In the genomic region with DNA sequence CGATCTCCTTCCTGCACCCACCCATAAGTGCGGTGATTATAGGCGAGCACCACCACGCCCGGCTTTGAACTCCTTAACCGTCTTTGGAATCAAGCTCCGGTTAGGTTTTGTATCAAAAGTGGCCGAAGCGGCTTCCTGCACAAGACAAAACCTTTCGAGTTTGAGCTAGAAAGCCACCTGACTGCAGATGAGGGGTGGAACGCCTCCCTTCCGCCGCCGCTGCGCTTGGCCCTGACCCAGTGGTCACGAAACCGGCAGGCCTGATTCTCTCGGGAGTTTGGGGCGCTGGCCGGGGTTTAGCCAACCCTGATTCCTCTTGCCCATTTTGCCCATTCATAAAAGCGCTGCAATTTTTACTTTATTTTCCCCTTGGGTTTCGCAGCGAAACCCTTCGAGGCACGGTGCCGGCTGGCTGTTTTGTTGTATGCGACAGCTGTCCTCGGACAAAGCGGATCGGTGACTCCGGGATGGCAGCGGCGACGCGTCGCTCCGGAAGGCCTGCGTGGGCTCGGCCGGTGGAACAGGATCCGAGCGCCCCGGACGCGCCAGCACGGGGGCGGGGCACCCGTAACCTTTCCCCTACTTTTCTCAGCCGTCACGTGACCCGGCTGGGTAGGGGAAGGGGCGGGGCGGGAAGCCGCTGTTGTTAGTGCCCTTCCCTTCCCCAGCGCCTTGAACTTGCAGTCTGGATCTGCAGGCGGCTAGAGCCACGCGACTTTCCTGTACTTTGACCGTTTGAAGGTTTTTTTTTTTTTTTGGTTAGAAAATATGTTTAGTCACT, we compare ENCODE assay signal across 8 mouse cellular contexts. TPM values are rescaled to one million over a fixed set of nuclear protein-coding genes. Genes with fewer than 3 reads are reported as not detected.
DNase-seq lines count a peak whose midpoint lies in the region; ATAC-seq and TF ChIP-seq lines count a peak whose summit lies in the region.

No protein-coding gene starts in this region.

- peaks cover 2 to 29% of the 10 kb centered on the region in 2 experiments for H3K4me1 ChIP-seq in CH12.LX (ENCODE audit: control insufficient read depth in 1 of 2, insufficient read depth in 2 of 2)
- H3K4me1 ChIP-seq in brown adipose tissue, adult 24 weeks (ENCODE audit: control insufficient read depth, insufficient read depth, insufficient read length, low read length), result peaks cover 12% of the 10 kb centered on the region
- peaks cover 53% of the 10 kb centered on the region for H3K4me1 ChIP-seq in forebrain, embryonic 10.5 days
- peaks cover 24% of the 10 kb centered on the region for H3K4me1 ChIP-seq in heart, embryonic 16.5 days (ENCODE audit: control insufficient read depth, insufficient read depth, low read length)
- H3K4me1 ChIP-seq in neural tube, embryonic 14.5 days (ENCODE audit: control insufficient read depth, insufficient read depth, low read length), result peaks cover 10% of the 10 kb centered on the region; the same call in 1 of the 2 replicates

- DNase-seq in CH12.LX (ENCODE audit: extremely low read depth), result peak; percentile 88
- peak; percentile 91 for DNase-seq in forebrain, embryonic 10.5 days (ENCODE audit: extremely low spot score, low spot score)
- DNase-seq in kidney, postnatal 36 days, result peak; percentile 96 to 97
- DNase-seq in lung, adult 18-20 months, result peak; percentile 95 to 97
- peak; percentile 91 for DNase-seq in testis, postnatal 14 days (ENCODE audit: low spot score)

- no peak for TF ChIP-seq CTCF in CH12.LX (conservative IDR thresholded peaks at IDR 0.05 in 1 of 2, IDR thresholded peaks at IDR 0.05 in 1 of 2; ENCODE audit: low read depth in 2 of 2, low read length in 2 of 2)

- dilution Hi-C loops in CH12.LX (cut with MboI; ENCODE audit: extremely low pct_ligation_motif_present, extremely low pct_unique_long_range_greater_than_20kb, low sequenced_read_pairs), result no loop called here

- peaks cover 5% of the 10 kb centered on the region for H3K9me3 ChIP-seq in CH12.LX (replicated peaks; ENCODE audit: low read length)
- H3K9me3 ChIP-seq in forebrain, embryonic 10.5 days, result no peaks in the 10 kb centered on the region
- H3K9me3 ChIP-seq in heart, embryonic 16.5 days (replicated peaks; ENCODE audit: control insufficient read depth, low read length), result 0 out of 2 replicates have a peak, but pooled peaks cover 2% of the 10 kb centered on the region
- H3K9me3 ChIP-seq in neural tube, embryonic 14.5 days (ENCODE audit: control insufficient read depth, low read length), result no peaks in the 10 kb centered on the region

- H3K27me3 ChIP-seq in CH12.LX (replicated peaks), result peaks cover 6% of the 10 kb centered on the region
- peaks cover 61% of the 10 kb centered on the region for H3K27me3 ChIP-seq in forebrain, embryonic 10.5 days (ENCODE audit: poor library complexity, severe bottlenecking)
- H3K27me3 ChIP-seq in heart, embryonic 16.5 days (ENCODE audit: control insufficient read depth, insufficient read depth, low read length), result no peaks in the 10 kb centered on the region
- peaks cover 21% of the 10 kb centered on the region for H3K27me3 ChIP-seq in neural tube, embryonic 14.5 days (ENCODE audit: control insufficient read depth, insufficient read depth, low read length)

- peak overlapping the region; percentile 52 to 68 (median 59) for H3K4me3 ChIP-seq in CH12.LX (replicated peaks in 1 of 3; ENCODE audit: low read depth in 2 of 3, low read length in 2 of 3, poor library complexity in 1 of 3)
- peak overlapping the region; percentile 88 for H3K4me3 ChIP-seq in brown adipose tissue, adult 24 weeks (ENCODE audit: insufficient read depth, low read depth, low read length)
- peak overlapping the region; percentile 65 for H3K4me3 ChIP-seq in forebrain, embryonic 10.5 days
- peak overlapping the region; percentile 86 for H3K4me3 ChIP-seq in heart, embryonic 16.5 days (ENCODE audit: low read length)
- peak overlapping the region; percentile 50 for H3K4me3 ChIP-seq in neural tube, embryonic 14.5 days (ENCODE audit: low read depth, low read length)

- peak; percentile 65; the same call in 1 of the 2 replicates for TF ChIP-seq POLR2A in CH12.LX (IDR thresholded peaks at IDR 0.05; ENCODE audit: low read depth, low read length)

- peak overlapping the region; percentile 64 for H3K4me2 ChIP-seq in CH12.LX (ENCODE audit: insufficient read depth, low read depth, poor library complexity, severe bottlenecking)
- H3K4me2 ChIP-seq in heart, embryonic 16.5 days (ENCODE audit: low read depth, low read length), result peak overlapping the region; percentile 93
- peak overlapping the region; percentile 57 for H3K4me2 ChIP-seq in neural tube, embryonic 14.5 days (ENCODE audit: low read depth, low read length)

- H3K27ac ChIP-seq in CH12.LX (ENCODE audit: insufficient read depth, low read depth), result peak overlapping the region; percentile 92
- H3K27ac ChIP-seq in brown adipose tissue, adult 24 weeks (replicated peaks; ENCODE audit: low read depth, low read length), result peak overlapping the region; percentile 94
- peak overlapping the region; percentile 86 for H3K27ac ChIP-seq in forebrain, embryonic 10.5 days
- H3K27ac ChIP-seq in heart, embryonic 16.5 days (ENCODE audit: low read length), result peak overlapping the region; percentile 99
- peak overlapping the region; percentile 74 for H3K27ac ChIP-seq in neural tube, embryonic 14.5 days (ENCODE audit: low read depth, low read length)

- TF ChIP-seq EP300 in CH12.LX (IDR thresholded peaks at IDR 0.05; ENCODE audit: low read length), result no peak

- under 1% methylated on average over 59 of the region's 59 CpGs for WGBS in forebrain, embryonic 10.5 days
- WGBS in heart, embryonic 16.5 days, result under 1% methylated on average over 59 of the region's 59 CpGs
- under 1% methylated on average over 59 of the region's 59 CpGs for WGBS in neural tube, embryonic 14.5 days

- no peak for TF ChIP-seq RAD21 in CH12.LX (IDR thresholded peaks at IDR 0.05; ENCODE audit: low read depth, low read length)

- H3K36me3 ChIP-seq in CH12.LX (replicated peaks in 1 of 2; ENCODE audit: control insufficient read depth in 1 of 2, insufficient read depth in 1 of 2, low read length in 1 of 2), result no peaks in the 10 kb centered on the region
- H3K36me3 ChIP-seq in forebrain, embryonic 10.5 days (replicated peaks), result no peaks in the 10 kb centered on the region
- no peaks in the 10 kb centered on the region for H3K36me3 ChIP-seq in heart, embryonic 16.5 days (ENCODE audit: control insufficient read depth, insufficient read depth)
- H3K36me3 ChIP-seq in neural tube, embryonic 14.5 days (ENCODE audit: control insufficient read depth, insufficient read depth, low read length), result no peaks in the 10 kb centered on the region

- H3K9ac ChIP-seq in CH12.LX (ENCODE audit: insufficient read depth, low read depth), result peak overlapping the region; percentile 49; the same call in 1 of the 2 replicates
- peak overlapping the region; percentile 87 for H3K9ac ChIP-seq in heart, embryonic 16.5 days (ENCODE audit: low read length)
- peak overlapping the region; percentile 32 for H3K9ac ChIP-seq in neural tube, embryonic 14.5 days (replicated peaks; ENCODE audit: low read depth, low read length)

- ATAC-seq in heart, embryonic 16.5 days (replicated peaks; ENCODE audit: extremely low read depth, insufficient read depth, low FRiP score), result peak; percentile 71
- ATAC-seq in neural tube, embryonic 14.5 days (ENCODE audit: low read depth), result peak; percentile 75

- in situ Hi-C loops in CH12.LX (cut with MboI; ENCODE audit: low pct_ligation_motif_present, low pct_unique_long_range_greater_than_20kb, low sequenced_read_pairs), result no loop called here

- no peaks in the 10 kb centered on the region for H3K79me2 ChIP-seq in CH12.LX (replicated peaks; ENCODE audit: control insufficient read depth, extremely low read depth, insufficient read depth, poor library complexity, severe bottlenecking)

TF ChIP-seq in CH12.LX, 34 proteins besides CTCF, POLR2A, EP300 and RAD21 (continues in another document):
- no peak for TF ChIP-seq POLR2AphosphoS2 (IDR thresholded peaks at IDR 0.05; ENCODE audit: low read depth, low read length)
- 0 out of 2 replicates have a peak, but pooled peaks have one; percentile 18 for TF ChIP-seq ELF1 (IDR thresholded peaks at IDR 0.05; ENCODE audit: low read depth, low read length)
- TF ChIP-seq JUN (IDR thresholded peaks at IDR 0.05; ENCODE audit: insufficient read depth, low read depth, low read length), result no peak
- no peak for TF ChIP-seq MYC (IDR thresholded peaks at IDR 0.05; ENCODE audit: low read depth, low read length)
- 0 out of 2 replicates have a peak, but pooled peaks have one; percentile 20 for TF ChIP-seq KAT2A (IDR thresholded peaks at IDR 0.05; ENCODE audit: insufficient replicate concordance, low read length)
- TF ChIP-seq TCF12 (IDR thresholded peaks at IDR 0.05; ENCODE audit: low read depth, low read length), result 0 out of 2 replicates have a peak, but pooled peaks have one; percentile 30

RNA-seq across cellular contexts. Expression of a gene that starts 3.0 kb away (rescaled TPM):
- total RNA-seq in CH12.LX (2012; rRNA removed) (4.5 and 4.6 TPM in 2 replicates), CH12.LX (2014; rRNA removed) (0.77 and 0.81 TPM in 2 replicates)
- 2.3 and 2.6 TPM in 2 replicates for polyA plus RNA-seq in CH12.LX (2012; ENCODE audit: insufficient read length, low read depth)
- 4.4 and 10.0 TPM in 2 replicates for polyA plus RNA-seq in brown adipose tissue, adult 24 weeks (2012; ENCODE audit: insufficient read depth, insufficient read length, missing spikeins)
- polyA plus RNA-seq in forebrain, embryonic 10.5 days (2016; fragmentation: Nextera tagmentation; extraction: Ambion mirVana), result 5.5 and 6.0 TPM in 2 replicates
- 34.6 and 37.1 TPM in 2 replicates for polyA plus RNA-seq in heart, embryonic 16.5 days (2015; fragmentation: Nextera tagmentation; extraction: Ambion mirVana)
- 10.0 and 20.5 TPM in 2 replicates for polyA plus RNA-seq in neural tube, embryonic 14.5 days (2014; fragmentation: Nextera tagmentation; extraction: Ambion mirVana)

RNA-seq across cellular contexts. Expression of a gene that starts 42.3 kb away (rescaled TPM):
- 11.0 and 11.2 TPM in 2 replicates for total RNA-seq in CH12.LX (2012; rRNA removed)
- 7.1 and 7.6 TPM in 2 replicates for total RNA-seq in CH12.LX (2014; rRNA removed)
- polyA plus RNA-seq in CH12.LX (2012; ENCODE audit: insufficient read length, low read depth), result 10.1 and 10.3 TPM in 2 replicates
- 1.0 and 1.1 TPM in 2 replicates for polyA plus RNA-seq in brown adipose tissue, adult 24 weeks (2012; ENCODE audit: insufficient read depth, insufficient read length, missing spikeins)
- 11.4 and 11.5 TPM in 2 replicates for polyA plus RNA-seq in forebrain, embryonic 10.5 days (2016; fragmentation: Nextera tagmentation; extraction: Ambion mirVana)
- 6.0 and 6.2 TPM in 2 replicates for polyA plus RNA-seq in heart, embryonic 16.5 days (2015; fragmentation: Nextera tagmentation; extraction: Ambion mirVana)
- 9.6 TPM in 2 replicates for polyA plus RNA-seq in neural tube, embryonic 14.5 days (2014; fragmentation: Nextera tagmentation; extraction: Ambion mirVana)

RNA-seq across cellular contexts. Expression of a gene that starts 42.4 kb away (rescaled TPM):
- total RNA-seq in CH12.LX (2012; rRNA removed) (86.0 and 114 TPM in 2 replicates), CH12.LX (2014; rRNA removed) (129 and 145 TPM in 2 replicates)
- 116 and 121 TPM in 2 replicates for polyA plus RNA-seq in CH12.LX (2012; ENCODE audit: insufficient read length, low read depth)
- 104 and 108 TPM in 2 replicates for polyA plus RNA-seq in brown adipose tissue, adult 24 weeks (2012; ENCODE audit: insufficient read depth, insufficient read length, missing spikeins)
- polyA plus RNA-seq in forebrain, embryonic 10.5 days (2016; fragmentation: Nextera tagmentation; extraction: Ambion mirVana), result 137 and 145 TPM in 2 replicates
- 89.2 and 100 TPM in 2 replicates for polyA plus RNA-seq in heart, embryonic 16.5 days (2015; fragmentation: Nextera tagmentation; extraction: Ambion mirVana)
- polyA plus RNA-seq in neural tube, embryonic 14.5 days (2014; fragmentation: Nextera tagmentation; extraction: Ambion mirVana), result 99.7 and 104 TPM in 2 replicates

Comparison
In these comparisons a context has a peak if more than half of its experiments do, and no peak if none do; other contexts are left out.
1. Peak in every context shown above with its lines: DNase-seq, ATAC-seq, H3K4me3 ChIP-seq and H3K27ac ChIP-seq.
2. H3K9ac ChIP-seq: peak in every context shown above with its lines; median percentile 87 in heart, embryonic 16.5 days; 49 in CH12.LX; 32 in neural tube, embryonic 14.5 days.